Mouse (Mus musculus) left cerebral cortex, adult 2 months (tissue): ENCODE data around the gene Olfr898. TPM values are rescaled to one million over a fixed set of nuclear protein-coding genes. Genes with fewer than 3 reads are reported as not detected.

Source experiments
- DNase-seq, 2 experiments: peaks; one replicate each; pipeline ENCODE4 v3.0.0; 2021 to 2022; ENCODE audit warnings: low spot score in 2 of 2, mixed read lengths in 1 of 2; ENCODE audit errors: extremely low spot score in 1 of 2
- H3K27ac ChIP-seq: fragments of 200-600 bp; 2 replicates; pipeline ENCODE4 v1.8.1; 2022
- H3K4me3 ChIP-seq: fragments of 200-600 bp; 2 replicates; pipeline ENCODE4 v1.8.1; 2022
- CTCF ChIP-seq: fragments of 200-600 bp; IDR thresholded peaks from 2 replicates; pipeline ENCODE4 v1.8.1; 2022; ENCODE audit warnings: antibody characterized with exemption, mild to moderate bottlenecking, moderate library complexity
- intact Hi-C: fragments of 180-260 bp; cut with DNase I; formaldehyde crosslinking; loops from one replicate; pipeline ENCODE4 v1.15.1; 2025
- long read RNA-seq, 2 experiments: library from polyadenylated mRNA; stranded (forward); transcript quantifications; one replicate each; pipeline ENCODE4 v2.0.0; 2021; ENCODE audit warnings: borderline mapping rate in 2 of 2
- total RNA-seq, 2 experiments: library from RNA; stranded (reverse); gene quantifications; 2 replicates each; pipeline ENCODE4 v1.2.3; 2021

The Olfr898 gene
- not detected for total RNA-seq
- long read RNA-seq, experiment 1: 0 reads
- long read RNA-seq, experiment 2: 0 reads

DNA sequence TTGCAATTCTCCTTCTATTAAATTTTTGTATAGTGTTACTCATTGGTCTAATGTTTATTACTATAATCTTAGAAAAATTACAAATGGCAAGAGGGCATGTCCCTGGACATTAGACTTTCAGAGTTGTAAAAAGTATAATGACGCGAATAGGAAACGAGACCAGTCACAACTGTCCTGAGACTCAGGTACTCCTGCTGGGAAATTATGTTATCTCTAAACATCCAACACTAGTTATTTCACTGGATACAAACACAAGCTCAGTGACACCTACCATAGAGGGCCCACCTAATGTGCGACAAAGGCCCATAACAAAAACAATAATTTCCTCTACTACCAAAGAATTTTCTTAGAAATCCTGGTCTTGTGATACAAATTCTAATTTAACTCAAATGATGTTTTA is at the start of gene Olfr898:
Olfr898 (plus strand) TSS at position 301 of the 400 bp plus-strand sequence.
- Histone ChIP-seq H3K27ac (no peak within 1 kb of the TSS), H3K4me3 (no peak within 1 kb of the TSS)
- DNase-seq: no peak
- intact Hi-C loops: no loop called here
- no peak for TF ChIP-seq CTCF

DNA sequence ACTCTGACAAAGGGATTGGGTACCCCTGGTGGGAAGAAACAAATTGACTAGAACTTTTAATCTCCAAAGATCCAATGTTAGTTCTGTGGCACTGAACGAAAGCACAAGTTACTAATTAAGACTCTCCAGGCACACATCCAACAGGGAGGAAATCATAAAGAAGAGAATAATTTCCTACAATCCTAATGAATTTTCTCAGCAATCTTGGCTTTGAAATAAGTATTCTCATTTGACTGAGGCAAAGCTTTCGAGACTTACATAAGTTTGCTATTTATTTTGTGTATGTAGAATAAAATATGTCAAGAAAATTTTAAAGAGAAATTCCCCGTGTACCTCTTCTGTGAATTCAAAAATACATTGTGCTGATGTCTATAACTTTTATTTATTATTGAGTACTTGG is 19.5 kb upstream of the Olfr898 start, which contains the start of gene Olfr25:
Olfr25 (plus strand) TSS at position 301 of the 400 bp plus-strand sequence.
- no peak within 1 kb of the TSS for H3K27ac ChIP-seq
- intact Hi-C loops: no loop called here
- H3K4me3 ChIP-seq: no peak within 1 kb of the TSS
- no peak for TF ChIP-seq CTCF
- DNase-seq: no peak

GRCm38 (mm10) chr9:38366596-38366995 is 18.4 kb downstream of the Olfr898 start, which contains the start of gene Olfr250:
TSS of gene Olfr250 (plus strand) at chr9:38366896.
- intact Hi-C loops: no loop called here
- no peak for TF ChIP-seq CTCF
- Histone ChIP-seq H3K27ac (no peak within 1 kb of the TSS), H3K4me3 (no peak within 1 kb of the TSS)
- DNase-seq: no peak

- TF ChIP-seq CTCF: no peak
- intact Hi-C loops: no loop called here
- Histone ChIP-seq H3K4me3 (no peak within 1 kb of the TSS), H3K27ac (no peak within 1 kb of the TSS)
- no peak for DNase-seq
Observed at GRCm38 (mm10) chr9:38376786-38377185, 28.6 kb downstream of the Olfr898 start, which contains the start of gene Olfr251. TSS of gene Olfr251 (plus strand) at chr9:38377086.

- intact Hi-C loops: no loop called here
- TF ChIP-seq CTCF: no peak
Observed at GRCm38 (mm10) chr9:38401398-38401797, 53.2 kb downstream of the Olfr898 start, which contains the start of gene Olfr147. TSS of gene Olfr147 (plus strand) at chr9:38401698.

More at GRCm38 (mm10) chr9:38401398-38401797, 53.2 kb downstream of the Olfr898 start, which contains the start of gene Olfr147:
- H3K27ac ChIP-seq: no peak within 1 kb of the TSS
- DNase-seq: no peak
- no peak within 1 kb of the TSS for H3K4me3 ChIP-seq

Other genes with a start within 250 kb of the Olfr898 start
- not detected for gene Olfr888, start 240.3 kb upstream of the Olfr898 start, total RNA-seq
- gene Olfr889, start 233.2 kb upstream of the Olfr898 start, total RNA-seq: not detected
- gene Olfr890, start 205.9 kb upstream of the Olfr898 start, total RNA-seq: not detected
- gene Olfr891, start 167.6 kb upstream of the Olfr898 start, total RNA-seq: not detected
- gene Olfr893, start 140.0 kb upstream of the Olfr898 start, total RNA-seq: not detected
- gene Olfr894, start 130.4 kb upstream of the Olfr898 start, total RNA-seq: not detected
- not detected for gene Olfr143, start 95.6 kb upstream of the Olfr898 start, total RNA-seq
- gene Olfr895, start 80.6 kb upstream of the Olfr898 start, total RNA-seq: not detected
- gene Olfr896-ps1, start 57.3 kb upstream of the Olfr898 start, total RNA-seq: not detected
- not detected for gene Olfr25, start 19.4 kb upstream of the Olfr898 start, total RNA-seq
- not detected for gene Olfr250, start 18.5 kb downstream of the Olfr898 start, total RNA-seq
- gene Olfr251, start 28.7 kb downstream of the Olfr898 start, total RNA-seq: not detected
- gene Olfr147, start 53.3 kb downstream of the Olfr898 start, total RNA-seq: not detected
- gene Olfr901, start 81.0 kb downstream of the Olfr898 start, total RNA-seq: not detected
- not detected for gene Olfr902, start 99.2 kb downstream of the Olfr898 start, total RNA-seq
- not detected for gene Olfr904, start 114.7 kb downstream of the Olfr898 start, total RNA-seq
- gene Olfr905, start 122.7 kb downstream of the Olfr898 start, total RNA-seq: not detected
- gene Olfr906, start 138.7 kb downstream of the Olfr898 start, total RNA-seq: not detected
- not detected for gene Olfr907, start 147.4 kb downstream of the Olfr898 start, total RNA-seq
- gene Olfr911-ps1, start 173.2 kb downstream of the Olfr898 start, total RNA-seq: not detected
- gene Olfr910, start 189.4 kb downstream of the Olfr898 start, total RNA-seq: not detected
- gene Olfr912, start 231.8 kb downstream of the Olfr898 start, total RNA-seq: not detected
- not detected for gene Olfr913, start 244.3 kb downstream of the Olfr898 start, total RNA-seq